Mouse (Mus musculus) heart, adult 2 months (tissue): ENCODE measurements at regions not wholly inside any gene's neighbourhood (a gene's known extent, or its start where the extent isn't known, plus 50 kb on each side); places are given as distances from the start of the nearest gene placed in this dataset.

Experiments used
- DNase-seq, 2 experiments: peaks; one replicate each; pipeline ENCODE4 v3.0.0; 2021
- H3K27ac ChIP-seq: fragments of 200-600 bp; 2 replicates; pipeline ENCODE4 v1.8.1; 2022
- H3K27me3 ChIP-seq: fragments of 200-500 bp; 2 replicates; pipeline ENCODE4 v1.6.1; 2012; ENCODE audit warnings: mild to moderate bottlenecking, low read length, inconsistent platforms, mixed read lengths; ENCODE audit not compliant: control insufficient read depth, insufficient read depth
- H3K36me3 ChIP-seq: fragments of 200-500 bp; 2 replicates; pipeline ENCODE4 v1.6.1; 2012; ENCODE audit warnings: low read length, inconsistent platforms; ENCODE audit not compliant: control insufficient read depth, insufficient read depth
- H3K4me1 ChIP-seq: fragments of 200-500 bp; 2 replicates; pipeline ENCODE4 v1.6.1; 2011; ENCODE audit warnings: low read length; ENCODE audit not compliant: control insufficient read depth, insufficient read depth
- H3K4me3 ChIP-seq: fragments of 200-600 bp; 2 replicates; pipeline ENCODE4 v1.8.1; 2022
- H3K79me2 ChIP-seq: fragments of 200-500 bp; replicated peaks from 2 replicates; pipeline ENCODE4 v1.6.1; 2012; ENCODE audit warnings: mild to moderate bottlenecking, inconsistent platforms, low read length, moderate library complexity, mixed read lengths; ENCODE audit not compliant: control insufficient read depth, insufficient read depth
- H3K9ac ChIP-seq: fragments of 200-500 bp; 2 replicates; pipeline ENCODE4 v1.6.1; 2012; ENCODE audit warnings: low read depth, mild to moderate bottlenecking, control low read depth, inconsistent platforms, low read length, mixed read lengths
- CTCF ChIP-seq: fragments of 200-600 bp; IDR thresholded peaks from 2 replicates; pipeline ENCODE4 v1.8.1; 2022; ENCODE audit warnings: antibody characterized with exemption, mild to moderate bottlenecking, moderate library complexity
- EP300 ChIP-seq: fragments of 200-500 bp; IDR thresholded peaks from 2 replicates; pipeline ENCODE4 v1.6.1; 2011; ENCODE audit warnings: low read depth, low read length, control low read depth; ENCODE audit not compliant: insufficient read depth
- POLR2A ChIP-seq: fragments of 200-500 bp; IDR thresholded peaks from 2 replicates; pipeline ENCODE4 v1.6.1; 2011; ENCODE audit warnings: mild to moderate bottlenecking, low read depth, low read length, control low read depth; ENCODE audit not compliant: insufficient read depth
- WGBS: fragments of 180-500 bp; shearing (Covaris S2); methylation state at CpG from one replicate; pipeline ENCODE4 v1.1.7; 2018; 5-methylcytosine and 5-hydroxymethylcytosine counted together
- intact Hi-C: fragments of 180-260 bp; cut with DNase I; formaldehyde crosslinking; loops from one replicate; pipeline ENCODE4 v1.15.1; 2025

DNA sequence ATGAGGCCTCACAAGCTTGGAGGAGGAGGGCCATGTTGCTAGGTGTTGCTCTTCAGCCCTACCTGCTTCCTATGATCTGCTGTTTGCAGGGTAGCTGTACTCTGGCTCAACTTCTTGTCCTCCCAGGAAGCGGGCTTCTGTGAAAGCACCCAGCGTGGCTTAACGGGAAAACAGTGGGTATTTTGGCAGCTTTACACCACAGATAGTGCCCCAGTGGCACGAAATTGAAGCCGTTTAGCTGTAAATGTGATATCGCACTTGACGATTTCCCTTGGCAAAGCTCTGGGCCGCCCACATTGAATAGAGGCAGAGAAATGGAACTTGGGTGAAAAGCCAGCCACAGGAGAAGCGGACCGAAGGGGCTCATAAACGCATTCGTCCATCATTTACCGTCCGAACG, 70.8 kb upstream of the Mrps9 start:
- intact Hi-C loops = no loop called here
- Histone ChIP-seq H3K27me3 (0 out of 2 replicates have a peak, but pooled peaks cover 1% of the 10 kb centered on the region), H3K9ac (no peak overlapping the region), H3K4me1 (no peaks in the 10 kb centered on the region), H3K27ac (no peak overlapping the region), H3K4me3 (no peak overlapping the region), H3K79me2 (no peaks in the 10 kb centered on the region), H3K36me3 (no peaks in the 10 kb centered on the region)
- DNase-seq = no peak
- no peak for TF ChIP-seq POLR2A
- no peak for TF ChIP-seq EP300
- TF ChIP-seq CTCF = no peak
- 67% methylated on average over 15 of the region's 15 CpGs for WGBS

- intact Hi-C loops = no loop called here
- no peak overlapping the region for H3K9ac ChIP-seq
- H3K4me3 ChIP-seq = no peak overlapping the region
- no peaks in the 10 kb centered on the region for H3K4me1 ChIP-seq
- no peaks in the 10 kb centered on the region for H3K36me3 ChIP-seq
- no peak overlapping the region for H3K27ac ChIP-seq
- 63% methylated on average over 8 of the region's 8 CpGs for WGBS
- H3K79me2 ChIP-seq = no peaks in the 10 kb centered on the region
- 0 out of 2 replicates have a peak, but pooled peaks cover 1% of the 10 kb centered on the region for H3K27me3 ChIP-seq
- TF ChIP-seq EP300 = no peak
- no peak for TF ChIP-seq CTCF
- TF ChIP-seq POLR2A = no peak
- no peak for DNase-seq
Measured at GRCm38 (mm10) chr1:42781533-42781932, 69.5 kb upstream of the Mrps9 start.

DNA sequence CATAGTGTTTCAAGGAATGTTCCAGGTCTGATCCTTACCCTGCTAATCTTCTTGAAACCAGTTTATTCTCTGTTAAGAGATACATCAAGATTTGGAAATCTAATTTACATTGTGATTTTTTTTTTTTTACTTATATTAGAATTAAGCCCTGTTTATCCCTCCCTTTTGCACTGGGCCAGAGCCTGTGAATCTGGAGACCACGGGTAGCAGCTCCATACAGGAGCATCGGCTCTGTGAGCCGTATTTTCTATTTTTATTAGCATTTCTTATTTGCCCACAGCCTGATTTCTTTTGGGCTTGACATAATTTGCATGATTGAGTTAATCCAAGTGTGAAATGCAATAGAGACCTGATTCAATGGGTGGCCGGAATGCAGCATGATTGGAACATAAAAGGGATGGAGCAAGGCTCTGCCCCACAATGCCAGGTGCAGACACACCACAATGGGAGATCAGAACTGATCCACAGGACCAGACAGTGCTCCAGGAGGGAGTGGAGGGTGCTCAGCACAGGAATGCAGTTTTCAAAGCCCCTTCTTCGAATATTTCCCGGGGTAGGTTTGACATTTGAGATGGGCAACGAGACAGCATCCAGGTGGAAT, 67.9 kb upstream of the Mrps9 start:
- Histone ChIP-seq H3K27ac (no peak overlapping the region), H3K79me2 (no peaks in the 10 kb centered on the region), H3K36me3 (no peaks in the 10 kb centered on the region), H3K4me3 (no peak overlapping the region), H3K27me3 (0 out of 2 replicates have a peak, but pooled peaks cover 1% of the 10 kb centered on the region), H3K9ac (no peak overlapping the region), H3K4me1 (no peaks in the 10 kb centered on the region)
- TF ChIP-seq POLR2A (no peak), EP300 (no peak), CTCF (no peak)
- intact Hi-C loops = no loop called here
- no peak for DNase-seq
- WGBS = 86% methylated on average over 7 of the region's 7 CpGs

DNA sequence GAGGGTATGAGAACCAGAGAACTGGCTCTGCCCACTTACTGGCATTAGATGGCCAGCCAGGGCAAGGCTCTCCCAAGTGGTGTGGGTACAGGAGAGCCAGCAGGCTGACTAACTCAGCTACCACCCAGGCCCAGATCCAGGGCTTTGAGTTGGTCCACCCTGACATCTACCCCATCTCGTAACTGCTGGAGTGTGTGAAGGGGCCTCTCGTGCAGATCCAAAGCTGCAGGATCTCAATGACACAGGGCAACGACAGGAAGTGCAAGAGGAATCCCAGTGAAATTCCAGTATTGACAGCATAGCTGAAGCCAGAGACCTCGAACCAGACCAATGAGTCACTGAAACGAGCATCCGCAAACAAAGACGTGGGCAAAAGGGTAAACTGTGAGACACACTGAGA, 63.8 kb upstream of the Mrps9 start:
- no peak overlapping the region for H3K9ac ChIP-seq
- intact Hi-C loops = no loop called here
- H3K36me3 ChIP-seq = no peaks in the 10 kb centered on the region
- H3K4me3 ChIP-seq = no peak overlapping the region
- no peaks in the 10 kb centered on the region for H3K4me1 ChIP-seq
- no peaks in the 10 kb centered on the region for H3K27me3 ChIP-seq
- no peak for DNase-seq
- 44% methylated on average over 7 of the region's 7 CpGs for WGBS
- TF ChIP-seq EP300 (no peak), CTCF (no peak), POLR2A (no peak)
- no peak overlapping the region for H3K27ac ChIP-seq
- H3K79me2 ChIP-seq = no peaks in the 10 kb centered on the region

DNA sequence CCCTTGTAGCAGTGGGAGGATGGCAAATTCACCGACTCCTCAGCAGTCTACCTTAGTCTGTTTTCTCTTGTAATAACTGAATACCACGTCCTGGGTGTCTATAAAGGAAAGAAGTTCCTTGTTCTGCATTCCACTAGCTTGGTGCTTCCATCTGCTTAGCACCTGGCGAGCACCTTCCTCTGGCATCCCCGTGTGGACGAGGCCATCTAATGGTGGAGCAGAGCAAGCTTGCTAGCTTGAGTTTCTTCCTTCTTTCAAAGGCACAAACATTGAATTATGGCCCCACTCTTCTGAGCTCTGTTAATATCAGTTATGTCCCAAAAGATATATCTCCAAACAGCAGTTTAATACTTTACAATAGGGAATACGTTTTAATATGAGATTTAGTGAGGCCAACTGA, 62.6 kb upstream of the Mrps9 start:
- Histone ChIP-seq H3K4me1 (no peaks in the 10 kb centered on the region), H3K9ac (no peak overlapping the region), H3K27me3 (no peaks in the 10 kb centered on the region), H3K79me2 (no peaks in the 10 kb centered on the region), H3K4me3 (no peak overlapping the region), H3K36me3 (no peaks in the 10 kb centered on the region), H3K27ac (no peak overlapping the region)
- WGBS = 67% methylated on average over 6 of the region's 6 CpGs
- intact Hi-C loops = no loop called here
- no peak for DNase-seq
- no peak for TF ChIP-seq CTCF
- no peak for TF ChIP-seq POLR2A
- TF ChIP-seq EP300 = no peak
